Mouse (Mus musculus): Measurements from ENCODE around the gene Rab4a.

The Rab4a gene

DNA sequence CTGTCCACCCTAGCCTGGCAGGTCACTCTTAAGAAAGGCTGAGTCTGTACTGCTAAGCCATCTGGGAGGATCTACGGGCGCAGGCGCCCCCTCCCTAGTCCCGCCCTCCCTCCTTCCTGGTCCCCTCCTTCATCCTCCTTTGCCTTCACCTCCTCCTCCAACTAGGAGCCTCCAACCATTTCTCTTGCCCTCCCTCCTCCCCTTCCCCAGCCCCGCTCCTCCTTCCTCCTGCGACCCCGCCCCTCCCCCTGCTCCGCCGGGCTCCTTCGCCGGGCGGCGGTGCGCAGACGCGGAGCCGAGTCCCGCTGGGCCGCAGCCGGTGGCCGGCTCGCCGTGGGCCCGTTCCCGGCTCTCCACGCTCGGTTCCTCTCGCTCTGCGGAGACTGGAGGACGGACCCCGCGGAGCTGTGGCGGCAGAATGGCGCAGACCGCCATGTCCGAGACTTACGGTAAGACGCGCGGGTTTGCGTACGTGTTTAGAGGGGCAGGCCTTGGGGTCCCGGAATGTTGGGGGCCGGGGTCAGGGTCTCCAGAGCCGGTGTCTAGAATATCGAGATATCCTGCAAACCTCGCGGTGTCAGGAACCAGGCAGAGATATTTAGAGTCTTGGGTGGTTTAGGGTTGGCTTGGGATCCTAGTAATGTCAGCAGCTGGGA, at the start of gene Rab4a:
Gene Rab4a (plus strand): TSS at position 268 of the 656 bp plus-strand sequence.
- DNase-seq, result peak; percentile 90

DNA sequence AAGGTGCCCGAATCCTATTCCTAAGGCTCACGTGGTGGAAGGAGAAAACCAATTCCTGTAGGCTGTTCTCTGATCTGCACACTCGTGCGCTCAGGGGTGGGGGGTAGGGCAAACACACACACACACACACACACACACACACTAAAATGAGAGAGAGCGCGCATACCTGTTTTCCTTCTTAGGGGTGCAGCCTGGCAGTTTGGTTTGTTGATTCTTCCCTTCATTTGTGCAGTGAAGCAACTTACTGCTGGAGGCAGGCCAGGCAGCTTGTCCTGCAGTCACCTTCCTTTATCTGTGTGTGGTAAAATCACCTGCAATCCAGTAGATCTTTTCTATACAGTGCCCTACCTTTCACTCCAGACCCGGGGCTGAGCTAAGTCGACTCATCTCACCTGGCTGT, 48.9 kb upstream of the Rab4a start:
- DNase-seq, result no peak

DNA sequence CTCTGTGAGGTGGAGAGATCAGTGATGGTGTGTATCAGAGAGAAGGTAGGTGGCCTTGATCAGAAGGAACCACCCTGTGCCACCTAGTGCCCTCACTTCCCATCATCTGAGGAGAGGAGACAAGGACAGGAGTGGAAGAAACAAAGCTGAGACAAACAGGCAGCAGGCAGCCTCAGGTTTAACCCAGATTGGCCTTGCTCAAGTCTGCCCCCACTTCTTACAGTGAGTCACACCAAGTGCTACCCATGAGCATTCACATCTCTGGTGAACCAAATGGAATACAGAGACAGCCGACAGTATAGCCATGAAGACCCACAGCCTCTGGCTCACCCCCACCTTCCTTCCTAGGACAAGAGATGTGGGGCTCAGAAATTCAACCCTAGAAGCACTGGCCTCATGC, 46.9 kb upstream of the Rab4a start:
- DNase-seq, result no peak

DNA sequence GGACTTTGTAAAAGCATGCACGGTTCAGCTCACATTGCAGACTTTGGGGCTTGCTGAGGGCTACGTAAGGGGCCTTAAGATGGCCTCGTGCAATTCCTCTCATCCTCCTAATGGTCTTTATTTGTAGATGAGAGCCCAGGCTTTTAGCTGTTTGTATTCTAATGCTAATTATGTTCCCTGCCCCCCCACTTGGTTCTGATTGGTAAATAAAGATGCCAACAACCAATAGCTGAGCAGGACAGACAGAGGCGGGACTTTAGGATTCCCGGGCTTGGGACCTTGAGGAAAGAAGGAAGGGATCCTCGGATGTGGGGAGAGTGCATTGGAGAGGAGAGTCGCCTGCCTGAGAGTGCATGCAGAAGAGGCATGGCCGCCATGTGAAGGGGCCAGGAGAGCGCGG, 45.9 kb upstream of the Rab4a start:
- no peak for DNase-seq

DNA sequence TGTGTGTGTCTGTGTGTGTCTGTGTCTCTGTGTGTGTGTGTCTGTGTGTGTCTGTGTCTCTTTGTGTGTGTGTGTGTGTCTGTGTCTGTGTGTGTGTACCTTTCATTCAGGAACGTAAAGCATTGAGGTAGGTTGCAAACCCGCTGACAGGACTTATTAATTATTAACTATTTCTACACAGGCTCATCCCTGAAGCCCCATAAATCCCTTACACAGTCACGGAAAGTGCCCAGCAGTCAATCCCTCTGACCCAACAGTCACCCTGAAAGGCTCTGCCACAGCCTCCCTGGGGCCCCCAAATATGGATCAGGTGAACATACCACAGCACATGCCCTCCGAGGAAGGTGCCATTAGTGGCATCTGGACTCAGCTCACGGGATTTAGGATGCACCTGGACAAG, 45.2 kb upstream of the Rab4a start:
- DNase-seq, result no peak

DNA sequence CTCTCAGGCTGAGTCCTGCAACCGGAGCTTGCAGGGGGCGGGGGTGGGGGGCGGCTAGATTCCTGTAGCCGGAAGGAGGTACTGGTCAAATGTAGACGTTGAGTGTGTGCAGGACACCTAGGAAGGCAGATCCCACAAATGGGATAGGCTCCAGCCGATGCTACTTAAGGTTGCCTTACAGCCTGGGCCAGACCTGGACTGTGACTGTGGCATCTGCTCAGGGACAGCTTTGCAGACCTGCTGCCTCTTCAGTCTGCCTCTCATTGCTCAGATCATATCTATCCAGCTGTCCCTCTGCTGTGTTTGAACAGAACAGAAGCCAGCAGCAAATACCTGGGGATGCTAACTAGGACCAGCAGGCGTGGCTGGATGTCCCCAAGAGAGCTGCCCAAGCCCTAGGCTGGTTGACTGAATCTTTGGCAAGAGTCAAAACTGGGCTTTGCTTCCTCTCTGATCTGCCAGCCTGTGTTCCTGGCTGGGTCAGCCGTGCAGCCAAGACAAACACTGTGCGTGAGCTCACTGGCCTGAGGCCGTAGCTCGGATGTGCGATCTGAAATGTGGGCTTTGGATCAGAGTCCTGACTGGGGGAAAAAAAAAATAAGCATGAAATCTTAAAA, 44.4 kb upstream of the Rab4a start:
- DNase-seq, result peak; percentile 37

DNA sequence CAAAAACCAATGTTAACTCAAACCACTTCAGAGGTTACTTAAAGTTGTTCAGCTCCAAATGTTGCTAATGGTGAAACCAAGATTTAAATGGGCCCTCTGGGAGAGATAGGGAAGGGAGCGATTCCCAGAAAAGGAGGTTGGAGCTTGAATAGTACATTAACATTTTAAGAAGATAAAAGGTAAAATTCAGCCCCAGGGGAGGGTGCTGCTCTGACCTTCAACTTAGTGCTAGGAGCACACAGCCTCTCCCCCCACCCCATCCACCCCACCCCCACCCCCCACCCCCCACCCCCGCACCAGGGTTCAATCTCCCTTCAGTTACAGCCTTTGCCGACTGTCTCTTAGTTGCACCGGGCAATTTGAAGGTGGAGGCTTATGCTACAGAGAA, 43.9 kb upstream of the Rab4a start:
- DNase-seq, result no peak

DNA sequence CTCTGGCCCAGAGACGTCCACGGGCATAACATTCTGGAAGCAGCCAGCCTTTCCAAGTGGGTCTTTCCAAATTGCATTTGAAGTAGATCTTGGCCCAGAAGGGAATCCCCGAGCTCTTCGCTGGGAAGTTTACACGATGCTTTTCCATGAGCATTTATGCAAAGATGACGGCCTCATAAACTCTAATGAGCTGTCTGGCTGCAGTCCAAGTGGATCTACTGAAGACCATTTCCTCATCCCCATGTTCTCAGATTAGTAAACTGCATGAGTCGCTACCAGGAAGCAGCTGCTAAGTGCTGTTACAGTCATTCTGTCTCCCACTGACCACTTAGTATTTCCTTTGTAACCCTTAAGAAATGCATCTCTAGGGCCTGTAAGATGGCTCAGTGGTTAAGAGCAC, 42.4 kb upstream of the Rab4a start:
- peak; percentile 72 for DNase-seq

DNA sequence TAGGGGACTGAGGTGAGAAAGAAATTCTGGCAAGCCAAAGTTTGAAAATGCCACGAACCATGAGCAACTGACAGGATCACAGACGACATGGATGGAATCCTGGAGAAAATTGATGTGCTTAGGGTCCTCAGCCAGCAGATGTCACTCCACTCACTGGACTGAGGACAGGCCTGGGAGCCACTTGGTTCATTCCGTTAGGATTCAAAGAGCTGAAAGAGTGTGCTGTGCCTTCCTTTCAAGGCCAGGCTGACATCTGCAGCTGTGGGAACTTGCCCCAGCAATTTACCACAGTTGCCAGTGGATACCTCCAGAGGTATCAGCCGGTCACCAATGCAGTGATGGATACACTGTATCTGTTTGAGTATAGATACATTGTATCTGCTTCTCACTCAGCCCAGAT, 41.1 kb upstream of the Rab4a start:
- DNase-seq, result no peak

DNA sequence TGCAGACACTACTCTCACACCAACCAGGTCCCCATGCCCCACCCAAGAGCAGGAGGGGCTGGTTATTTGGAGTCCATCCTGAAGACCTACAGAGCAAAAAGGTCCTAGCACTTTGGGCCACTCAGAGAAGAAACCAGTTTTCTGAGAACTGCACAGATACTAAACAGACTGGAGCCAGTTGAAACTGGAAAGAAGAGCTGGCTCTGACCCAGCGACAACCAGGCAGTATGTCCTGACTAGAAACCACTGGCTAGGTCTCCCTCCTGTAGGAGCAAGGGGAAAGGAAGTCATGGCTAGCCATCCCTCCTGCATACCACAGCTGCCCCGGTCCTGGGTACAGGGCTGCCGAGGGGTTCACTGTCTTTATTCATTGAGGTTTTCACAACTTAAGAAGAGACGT, 39.3 kb upstream of the Rab4a start:
- no peak for DNase-seq

DNA sequence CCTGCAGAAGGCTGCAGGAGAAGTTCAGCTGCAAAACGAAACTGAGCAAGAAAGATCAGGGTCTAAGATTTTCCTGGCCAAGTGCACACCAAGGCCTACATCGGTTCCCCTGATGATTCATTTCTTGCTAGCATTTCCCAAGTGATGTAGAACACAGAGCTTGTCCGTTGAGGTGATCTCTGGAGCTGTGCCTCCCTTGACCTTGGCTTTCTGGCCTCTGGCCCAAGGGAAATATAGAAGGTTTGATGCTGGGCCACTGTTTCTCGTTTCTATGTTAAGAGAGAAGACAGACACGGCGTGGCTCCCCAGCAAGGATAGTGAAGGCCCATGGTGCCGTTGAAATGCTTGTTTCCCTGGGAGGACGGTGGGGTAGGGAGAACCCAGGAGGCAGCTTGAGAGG, 37.9 kb upstream of the Rab4a start:
- DNase-seq, result no peak

DNA sequence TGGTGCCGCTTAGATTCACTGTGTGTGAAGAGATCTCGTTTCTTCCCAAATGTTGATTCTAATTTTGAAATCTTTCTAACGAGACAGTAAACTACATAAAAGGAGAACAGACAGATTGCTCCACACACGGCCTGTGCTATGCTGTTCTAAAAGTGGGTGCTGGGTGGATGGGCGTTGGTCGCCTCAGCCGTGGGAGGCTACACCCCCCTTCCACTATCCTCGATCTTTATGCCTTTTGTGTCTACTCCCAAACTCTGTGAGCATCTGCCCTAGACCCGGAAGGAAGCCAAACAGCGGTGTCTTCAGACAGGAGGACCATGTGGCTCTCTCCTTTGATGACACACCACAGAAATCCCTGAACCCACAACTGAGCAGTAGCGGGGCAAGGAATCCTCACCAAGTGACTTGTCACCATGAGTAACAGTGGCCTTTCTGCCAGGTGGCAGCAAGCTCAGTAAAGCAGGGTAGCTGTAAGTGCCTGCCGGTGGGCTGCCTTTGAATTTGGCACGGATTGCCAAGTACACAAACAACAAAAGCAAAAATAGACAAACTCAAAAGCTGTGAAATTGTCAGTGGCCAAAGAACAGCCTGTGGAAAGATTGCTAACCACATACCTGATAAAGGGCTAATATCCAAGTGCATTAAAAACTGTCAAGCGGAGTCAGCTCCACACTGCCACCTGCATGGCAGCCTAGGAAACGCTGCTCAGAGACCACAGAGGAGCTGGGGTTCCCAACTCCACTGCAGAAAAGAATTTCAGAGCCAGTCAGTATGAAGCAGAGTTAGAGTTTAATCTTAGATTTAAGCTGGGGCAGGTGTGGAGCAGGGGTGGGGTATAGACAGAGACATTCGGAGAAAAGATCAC, 37.1 kb upstream of the Rab4a start:
- peak; percentile 70 for DNase-seq

DNA sequence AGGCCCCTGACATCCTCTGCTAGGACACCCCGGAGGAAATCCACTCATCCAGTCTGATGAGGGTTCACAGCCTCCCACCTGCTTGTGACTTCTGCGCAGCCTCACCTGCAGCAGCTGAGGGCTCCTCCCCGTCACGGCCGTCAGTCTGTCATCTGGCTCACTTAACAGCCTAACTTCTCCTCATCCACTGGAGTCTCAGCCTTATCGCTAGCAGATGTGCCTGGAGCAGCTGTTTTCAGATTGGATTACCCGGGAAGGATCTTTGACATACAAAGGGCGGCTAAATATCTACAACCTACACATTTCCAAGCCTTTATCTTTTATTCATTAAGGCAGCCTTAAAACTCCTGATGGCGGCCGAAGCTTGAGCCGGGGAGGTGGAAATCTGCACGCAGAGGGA, 32.3 kb upstream of the Rab4a start:
- no peak for DNase-seq

DNA sequence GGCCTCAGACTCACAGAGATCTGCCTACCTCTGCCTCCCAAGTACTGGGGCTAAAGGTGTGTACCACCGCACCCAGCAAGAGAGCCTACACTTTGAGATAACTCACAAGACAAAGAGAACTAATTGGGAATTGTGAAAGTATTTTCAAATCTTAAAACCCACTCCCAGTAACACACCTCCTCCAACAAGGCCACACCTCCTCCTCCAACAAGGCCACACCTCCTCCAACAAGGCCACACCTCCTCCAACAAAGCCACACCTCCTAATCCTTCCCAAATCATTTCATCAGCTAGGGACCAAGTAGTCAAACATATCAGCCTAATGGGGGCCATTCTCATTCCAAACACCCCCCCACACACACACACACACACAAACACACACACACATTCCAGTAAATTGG, 31.3 kb upstream of the Rab4a start:
- DNase-seq, result no peak

DNA sequence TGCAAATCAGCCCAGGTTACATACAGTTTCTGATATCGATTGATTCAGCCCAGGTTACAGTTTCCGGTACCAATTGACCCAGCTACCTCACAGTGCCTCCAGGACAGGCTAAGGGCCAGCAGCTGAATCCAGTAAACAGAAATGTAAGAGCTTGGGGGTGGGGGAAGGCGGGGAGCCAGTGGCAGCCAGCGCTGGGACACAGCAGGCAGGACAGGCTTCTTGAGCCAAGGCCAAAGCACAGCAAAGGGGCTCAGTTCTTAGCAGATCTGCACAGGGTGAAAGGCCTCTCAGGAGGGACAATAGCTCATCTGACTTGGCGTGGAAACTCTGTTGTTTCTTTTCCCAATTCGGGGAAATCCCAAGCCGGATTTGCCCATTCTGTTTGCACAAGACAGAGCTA, 28.5 kb upstream of the Rab4a start:
- DNase-seq, result peak; percentile 42

DNA sequence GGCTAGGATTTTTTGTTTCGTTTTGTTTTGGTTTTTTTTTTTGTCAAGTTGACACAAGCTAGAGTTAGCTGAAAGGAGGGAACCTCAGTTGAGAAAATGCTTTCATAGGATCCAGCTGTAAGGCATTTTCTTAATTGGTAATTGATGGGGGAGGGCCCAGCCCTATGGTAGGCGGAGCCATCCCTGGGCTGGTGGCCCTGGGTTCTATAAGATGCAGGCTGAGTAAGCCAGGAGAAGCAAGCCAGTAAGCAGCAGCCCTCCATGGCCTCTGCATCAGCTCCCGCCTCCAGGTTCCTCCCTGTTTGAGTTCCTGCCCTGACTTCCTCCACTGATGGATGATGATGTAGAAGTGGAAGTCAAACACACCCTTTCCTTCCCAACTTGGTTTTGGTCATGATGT, 25.3 kb upstream of the Rab4a start:
- DNase-seq, result no peak

DNA sequence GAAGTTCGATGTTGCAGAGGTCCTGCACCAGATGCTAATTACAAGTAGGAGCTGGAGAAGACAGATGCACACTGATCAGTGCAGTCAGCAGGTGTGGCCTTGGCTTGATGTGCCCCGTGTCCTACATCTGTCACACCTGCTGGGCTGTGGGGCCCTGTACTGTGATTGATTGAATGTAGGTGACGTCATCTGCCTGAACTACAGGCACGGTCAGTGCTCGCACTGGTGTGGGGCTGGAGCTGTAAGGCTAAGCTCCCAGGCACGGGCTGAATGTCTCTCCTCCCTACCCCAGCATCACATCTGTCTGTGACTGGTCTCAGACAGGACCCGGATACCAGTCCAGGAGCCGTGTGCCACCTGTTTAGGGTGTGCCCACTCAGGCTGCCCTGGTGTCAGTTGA, 24.5 kb upstream of the Rab4a start:
- no peak for DNase-seq

DNA sequence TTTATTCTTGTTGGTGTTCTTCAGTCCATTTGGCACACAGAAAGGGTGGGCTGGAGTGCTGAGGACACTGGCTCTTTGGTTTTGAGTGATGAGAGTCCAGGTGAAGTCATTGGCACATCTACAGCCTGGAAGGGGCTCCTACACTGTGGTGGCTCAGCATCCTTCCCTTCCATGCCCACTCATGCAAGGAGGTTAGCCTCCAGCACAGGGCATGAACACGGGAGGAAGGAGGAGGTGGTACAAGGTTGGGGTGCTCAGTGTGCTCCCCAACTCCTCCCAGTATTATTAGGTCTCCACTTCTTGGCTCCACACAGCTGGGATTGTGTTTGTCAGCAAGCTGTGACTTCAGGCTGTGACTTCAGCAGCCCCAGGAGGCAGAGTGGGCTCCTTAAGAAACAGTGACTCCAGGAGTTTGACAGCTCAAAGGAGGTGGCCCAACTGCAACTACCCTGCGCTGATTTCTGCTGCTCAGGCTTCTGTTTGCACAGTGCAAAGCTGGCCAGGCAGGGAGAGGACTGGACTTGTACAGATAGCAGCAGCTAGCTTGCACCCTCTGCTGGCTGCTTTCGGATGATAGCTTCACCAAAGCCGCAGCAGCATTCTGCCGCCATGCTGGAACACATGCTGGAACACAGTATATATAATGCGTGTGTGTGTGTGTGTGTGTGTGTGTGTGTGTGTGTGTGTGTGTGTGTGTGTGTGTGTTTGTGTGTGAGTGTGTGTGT, 22.1 kb upstream of the Rab4a start:
- DNase-seq, result peak; percentile 84

DNA sequence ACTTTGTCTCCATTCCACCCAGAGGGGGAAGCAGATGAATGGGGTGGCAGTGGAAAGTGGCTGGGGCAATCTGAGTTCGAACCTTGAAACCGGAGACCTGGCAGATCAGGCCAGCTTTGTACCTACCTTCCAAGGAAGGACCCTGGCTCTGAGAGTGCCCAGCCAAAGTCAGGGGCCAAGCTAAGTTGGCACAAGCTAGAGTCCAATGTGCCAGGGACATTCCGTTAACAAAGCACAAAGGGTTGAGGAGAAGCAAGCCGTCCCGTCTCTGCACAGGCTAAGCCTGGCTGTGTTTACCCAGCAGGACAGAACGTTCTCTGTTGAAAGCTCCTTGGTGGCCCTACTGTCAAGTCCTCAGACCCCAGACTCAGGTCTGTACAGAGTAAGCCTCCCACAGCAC, 19.6 kb upstream of the Rab4a start:
- no peak for DNase-seq

DNA sequence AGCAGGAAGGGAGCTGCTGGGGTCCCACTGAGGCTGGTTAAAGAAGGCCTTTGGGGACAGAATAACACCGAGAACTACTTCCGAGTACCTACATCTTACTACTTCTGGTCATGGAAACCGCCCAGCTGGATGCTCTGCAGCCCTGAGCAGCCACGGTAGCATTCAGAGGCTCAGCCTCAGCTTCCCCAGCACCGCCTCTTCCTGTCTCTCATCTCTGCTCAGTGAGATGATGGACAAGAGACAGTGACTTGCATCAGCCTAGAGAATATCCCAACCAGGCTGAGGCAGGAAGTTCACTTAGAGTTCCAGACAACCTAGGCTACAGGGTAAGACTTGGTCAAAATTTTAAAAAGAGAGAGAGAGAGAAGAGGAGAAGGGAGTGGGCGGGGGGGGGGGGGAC, 19.1 kb upstream of the Rab4a start:
- DNase-seq, result no peak

DNA sequence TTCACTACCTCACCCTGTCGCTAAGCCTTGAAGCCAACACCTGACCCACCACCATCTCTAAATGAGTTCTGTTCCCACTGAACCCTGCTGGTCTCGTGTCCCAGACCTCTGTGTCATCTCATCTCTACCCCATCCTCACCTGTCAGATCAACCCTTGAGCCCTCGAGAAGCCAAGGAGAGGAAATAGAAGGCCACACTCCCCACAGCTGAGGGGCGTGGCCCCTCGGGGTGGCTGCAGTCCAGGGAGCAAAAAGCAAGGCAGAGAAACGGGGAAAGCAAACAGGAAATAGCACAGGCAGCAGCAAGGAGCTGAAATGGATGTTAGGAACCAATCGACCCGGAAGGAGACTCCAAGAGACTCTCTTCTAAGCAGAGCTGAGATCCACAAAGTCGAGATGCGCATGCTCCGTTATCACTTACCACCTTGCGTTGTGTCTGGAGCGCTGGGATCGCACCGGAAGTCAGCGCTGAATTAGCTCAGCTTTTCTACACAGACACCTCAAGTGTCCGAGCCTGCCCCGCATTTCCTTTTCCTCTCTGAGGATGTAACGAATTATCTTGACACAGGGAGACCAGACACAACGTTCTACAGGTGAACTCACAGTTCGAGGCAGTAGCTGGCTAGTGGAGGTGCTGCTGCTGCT, 18.4 kb upstream of the Rab4a start:
- no peak for DNase-seq

DNA sequence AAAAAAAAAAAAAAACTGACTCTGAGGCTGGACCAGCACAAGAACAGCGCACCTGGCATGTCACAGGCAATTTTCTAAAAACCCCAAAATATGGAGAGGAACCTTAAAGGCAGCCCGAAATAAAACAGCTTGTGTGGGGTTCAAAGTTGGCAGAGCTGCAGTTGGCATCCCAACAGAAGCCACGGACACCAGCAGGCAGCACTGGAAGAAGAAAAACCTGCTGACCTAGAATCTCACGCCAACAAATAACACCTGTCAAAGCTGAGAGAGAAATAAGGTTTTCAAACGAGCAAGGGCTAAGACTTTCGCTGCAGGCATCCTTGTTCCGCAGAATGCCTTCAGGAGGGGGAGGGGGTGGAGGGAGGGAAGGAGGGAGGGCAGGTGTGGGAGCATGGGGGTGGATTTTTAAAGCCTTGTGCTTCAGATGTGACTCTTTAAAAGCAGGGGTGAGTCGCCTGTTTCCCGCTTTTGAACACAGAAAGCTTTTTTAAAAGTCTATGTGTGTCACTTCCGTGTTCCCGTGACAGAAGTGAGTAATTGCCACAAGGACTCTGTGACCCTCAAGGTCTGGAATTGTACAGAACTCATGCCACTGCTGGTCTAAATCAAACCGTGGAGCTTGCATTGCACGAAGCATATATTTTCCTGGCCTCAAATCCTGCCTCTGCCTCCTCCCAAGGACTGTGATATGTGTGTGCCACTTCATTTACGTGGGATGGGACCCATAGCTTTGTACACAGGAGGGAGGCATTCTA, 17.2 kb upstream of the Rab4a start:
- DNase-seq, result no peak

All from lung, postnatal 14 days (tissue).